Mouse (Mus musculus): ENCODE results near the gene Kif26a.

Gene Kif26a

GRCm38 (mm10) chr12:112223721-112224337 lies 77.8 kb downstream of the Kif26a start:
- DNase-seq, result no peak

GRCm38 (mm10) chr12:112226238-112226637 lies 80.2 kb downstream of the Kif26a start:
- no peak for DNase-seq

GRCm38 (mm10) chr12:112226656-112227055 lies 80.6 kb downstream of the Kif26a start:
- DNase-seq, result no peak

- no peak for DNase-seq
These were observed 83.1 kb downstream of the Kif26a start for GRCm38 (mm10) chr12:112229084-112229483.

GRCm38 (mm10) chr12:112230196-112230595 lies 84.2 kb downstream of the Kif26a start:
- no peak for DNase-seq

All from cerebellum, adult 11-12 months (tissue).